Mouse (Mus musculus): ENCODE results near the gene Cyp2c68. TPM values are rescaled to one million over a fixed set of nuclear protein-coding genes. Genes with fewer than 3 reads are reported as not detected.
"Not testable (repeated sequence)": the region's sequence is repeated elsewhere in the genome, so short reads cannot be mapped to it uniquely, and the experiment has no call there.

The Cyp2c68 gene
- total RNA-seq (2021): under 1 TPM in 1 of 2 experiments, not detected in 1; 0.20 TPM
- long read RNA-seq, experiment 1: 0 reads
- long read RNA-seq, experiment 2: 0 reads

- DNase-seq: no peak
Measured at GRCm38 (mm10) chr19:39740920-39741319, at the start of gene Cyp2c68. Gene Cyp2c68, minus strand, starts transcription at chr19:39741054.

GRCm38 (mm10) chr19:39785458-39785857 lies 44.6 kb upstream of the Cyp2c68 start:
- not testable (repeated sequence) for DNase-seq

GRCm38 (mm10) chr19:39745357-39745756 lies 4.5 kb upstream of the Cyp2c68 start:
- no peak for DNase-seq

GRCm38 (mm10) chr19:39744361-39744760 lies 3.5 kb upstream of the Cyp2c68 start:
- not testable (repeated sequence) for DNase-seq

- not testable (repeated sequence) for DNase-seq
Measured at GRCm38 (mm10) chr19:39711116-39711515, 29.7 kb downstream of the Cyp2c68 start.

GRCm38 (mm10) chr19:39665650-39666049 lies 75.2 kb downstream of the Cyp2c68 start:
- DNase-seq: not testable (repeated sequence)

- DNase-seq: no peak
Measured at GRCm38 (mm10) chr19:39652381-39652780, 88.5 kb downstream of the Cyp2c68 start.

GRCm38 (mm10) chr19:39648938-39649337 lies 91.9 kb downstream of the Cyp2c68 start, which contains the start of gene Cyp2c67:
Gene Cyp2c67, minus strand, starts transcription at chr19:39649051.
- DNase-seq: no peak

- no peak for DNase-seq
Measured at GRCm38 (mm10) chr19:39647519-39647918, 93.3 kb downstream of the Cyp2c68 start.

- DNase-seq: not testable (repeated sequence)
Measured at GRCm38 (mm10) chr19:39644551-39644950, 96.3 kb downstream of the Cyp2c68 start.

Other genes with a start within 250 kb of the Cyp2c68 start
- gene Cyp2c39, start 230.2 kb downstream of the Cyp2c68 start, total RNA-seq (2021): not detected
- under 1 TPM in 1 of 2 experiments, not detected in 1; 0.23 TPM for gene Cyp2c67, start 92.0 kb downstream of the Cyp2c68 start, total RNA-seq (2021)
- not detected for gene Cyp2c40, start 71.8 kb upstream of the Cyp2c68 start, total RNA-seq (2021)
- gene Cyp2c69, start 145.7 kb upstream of the Cyp2c68 start, total RNA-seq (2021): not detected